Mouse (Mus musculus): ENCODE measurements around the gene Rap1gap2. TPM values are rescaled to one million over a fixed set of nuclear protein-coding genes. Genes with fewer than 3 reads are reported as not detected.

The Rap1gap2 gene
- total and polyA plus RNA-seq, 3 experiments = 55.4 to 79.8 (median 76.6) TPM

DNA sequence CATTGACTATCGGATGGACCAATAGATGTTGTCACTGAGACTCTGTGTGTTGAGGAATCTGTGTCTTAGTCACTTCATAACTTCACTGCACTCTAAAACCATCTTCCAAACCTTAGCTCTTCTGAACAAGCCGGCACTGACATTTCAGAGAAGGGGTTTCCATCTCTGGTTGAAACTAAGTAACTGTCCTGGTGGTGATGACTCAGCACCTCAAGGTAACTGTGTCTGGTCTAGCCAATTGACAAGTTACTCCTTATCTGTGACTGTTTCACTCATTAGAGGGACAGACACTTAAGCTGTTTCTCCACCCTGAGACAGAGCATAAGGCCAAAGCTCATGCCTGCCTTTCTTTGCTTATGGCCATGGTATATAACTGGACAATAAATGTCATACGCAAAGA, 114.1 kb downstream of the Rap1gap2 start:
- Histone ChIP-seq H3K27me3 (replicated peaks) (no peaks in the 10 kb centered on the region), H3K79me2 (replicated peaks; ENCODE audit: control insufficient read depth, extremely low read depth, insufficient read depth, poor library complexity, severe bottlenecking) (peaks cover 89% of the 10 kb centered on the region), H3K4me2 (ENCODE audit: insufficient read depth, low read depth, poor library complexity, severe bottlenecking) (no peak overlapping the region), H3K27ac (ENCODE audit: insufficient read depth, low read depth) (0 out of 2 replicates have a peak overlapping the region, but pooled peaks have one; percentile 0), H3K4me3 (replicated peaks in 1 of 3; ENCODE audit: low read depth in 2 of 3, low read length in 2 of 3, poor library complexity in 1 of 3) (no peak overlapping the region), H3K36me3 (replicated peaks in 1 of 2; ENCODE audit: control insufficient read depth in 1 of 2, insufficient read depth in 1 of 2, low read length in 1 of 2) (peaks cover 24 to 87% of the 10 kb centered on the region in 2 experiments), H3K4me1 (ENCODE audit: control insufficient read depth in 1 of 2, insufficient read depth in 2 of 2) (peaks cover 27 to 89% of the 10 kb centered on the region in 2 experiments), H3K9me3 (replicated peaks; ENCODE audit: low read length) (peaks cover 7% of the 10 kb centered on the region), H3K9ac (ENCODE audit: insufficient read depth, low read depth) (no peak overlapping the region)
- in situ Hi-C loops (cut with MboI; ENCODE audit: low pct_ligation_motif_present, low pct_unique_long_range_greater_than_20kb, low sequenced_read_pairs) (no loop called here), dilution Hi-C loops (cut with MboI; ENCODE audit: extremely low pct_ligation_motif_present, extremely low pct_unique_long_range_greater_than_20kb, low sequenced_read_pairs) (no loop called here)
- TF ChIP-seq MAFK (IDR thresholded peaks at IDR 0.05; ENCODE audit: insufficient replicate concordance, low read length) = peak; percentile 92
- TF ChIP-seq PAX5 (IDR thresholded peaks at IDR 0.05; ENCODE audit: low read length) = no peak
- DNase-seq (ENCODE audit: extremely low read depth) = no peak

DNA sequence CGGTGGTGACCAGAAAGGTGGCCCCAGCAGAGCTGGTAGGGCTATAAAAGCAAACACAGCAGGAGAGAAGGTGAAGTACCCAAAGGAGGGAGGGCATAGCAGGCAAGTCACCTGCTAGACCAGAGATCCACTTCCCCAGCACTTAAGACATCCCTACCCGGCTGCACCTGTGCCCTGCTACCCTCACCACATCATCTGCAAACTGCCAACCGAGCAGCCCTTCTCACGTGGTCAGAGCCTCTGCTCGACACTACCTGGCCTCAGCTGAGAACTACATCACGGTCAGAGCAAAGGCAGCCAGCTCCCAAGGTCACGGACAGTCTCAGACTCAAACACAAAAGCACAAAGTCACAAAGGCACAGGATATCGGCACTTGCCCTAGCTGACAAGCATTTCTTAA, 116.8 kb downstream of the Rap1gap2 start:
- Histone ChIP-seq H3K9me3 (replicated peaks; ENCODE audit: low read length) (peaks cover 7% of the 10 kb centered on the region), H3K27ac (ENCODE audit: insufficient read depth, low read depth) (no peak overlapping the region), H3K9ac (ENCODE audit: insufficient read depth, low read depth) (no peak overlapping the region), H3K4me1 (ENCODE audit: control insufficient read depth in 1 of 2, insufficient read depth in 2 of 2) (peaks cover 29 to 89% of the 10 kb centered on the region in 2 experiments), H3K36me3 (replicated peaks in 1 of 2; ENCODE audit: control insufficient read depth in 1 of 2, insufficient read depth in 1 of 2, low read length in 1 of 2) (peaks cover 21 to 84% of the 10 kb centered on the region in 2 experiments), H3K27me3 (replicated peaks) (no peaks in the 10 kb centered on the region), H3K4me3 (replicated peaks in 1 of 3; ENCODE audit: low read depth in 2 of 3, low read length in 2 of 3, poor library complexity in 1 of 3) (no peak overlapping the region), H3K79me2 (replicated peaks; ENCODE audit: control insufficient read depth, extremely low read depth, insufficient read depth, poor library complexity, severe bottlenecking) (peaks cover 85% of the 10 kb centered on the region), H3K4me2 (ENCODE audit: insufficient read depth, low read depth, poor library complexity, severe bottlenecking) (no peak overlapping the region)
- dilution Hi-C loops (cut with MboI; ENCODE audit: extremely low pct_ligation_motif_present, extremely low pct_unique_long_range_greater_than_20kb, low sequenced_read_pairs) = no loop called here
- no peak for DNase-seq (ENCODE audit: extremely low read depth)
- in situ Hi-C loops (cut with MboI; ENCODE audit: low pct_ligation_motif_present, low pct_unique_long_range_greater_than_20kb, low sequenced_read_pairs) = no loop called here
- no peak for TF ChIP-seq RAD21 (IDR thresholded peaks at IDR 0.05; ENCODE audit: low read depth, low read length)
- no peak for TF ChIP-seq CHD1 (IDR thresholded peaks at IDR 0.05; ENCODE audit: low read depth, low read length)
- no peak for TF ChIP-seq JUN (IDR thresholded peaks at IDR 0.05; ENCODE audit: insufficient read depth, low read depth, low read length)
- TF ChIP-seq BHLHE40 (IDR thresholded peaks at IDR 0.05; ENCODE audit: low read depth, low read length) = peak; percentile 32; the same call in 1 of the 2 replicates
- TF ChIP-seq SMC3 (IDR thresholded peaks at IDR 0.05; ENCODE audit: low read depth, low read length) = no peak
- TF ChIP-seq NRF1 (IDR thresholded peaks at IDR 0.05; ENCODE audit: low read depth, low read length) = no peak
- TF ChIP-seq CTCF (conservative IDR thresholded peaks at IDR 0.05 in 1 of 2, IDR thresholded peaks at IDR 0.05 in 1 of 2; ENCODE audit: low read depth in 2 of 2, low read length in 2 of 2) = no peak

DNA sequence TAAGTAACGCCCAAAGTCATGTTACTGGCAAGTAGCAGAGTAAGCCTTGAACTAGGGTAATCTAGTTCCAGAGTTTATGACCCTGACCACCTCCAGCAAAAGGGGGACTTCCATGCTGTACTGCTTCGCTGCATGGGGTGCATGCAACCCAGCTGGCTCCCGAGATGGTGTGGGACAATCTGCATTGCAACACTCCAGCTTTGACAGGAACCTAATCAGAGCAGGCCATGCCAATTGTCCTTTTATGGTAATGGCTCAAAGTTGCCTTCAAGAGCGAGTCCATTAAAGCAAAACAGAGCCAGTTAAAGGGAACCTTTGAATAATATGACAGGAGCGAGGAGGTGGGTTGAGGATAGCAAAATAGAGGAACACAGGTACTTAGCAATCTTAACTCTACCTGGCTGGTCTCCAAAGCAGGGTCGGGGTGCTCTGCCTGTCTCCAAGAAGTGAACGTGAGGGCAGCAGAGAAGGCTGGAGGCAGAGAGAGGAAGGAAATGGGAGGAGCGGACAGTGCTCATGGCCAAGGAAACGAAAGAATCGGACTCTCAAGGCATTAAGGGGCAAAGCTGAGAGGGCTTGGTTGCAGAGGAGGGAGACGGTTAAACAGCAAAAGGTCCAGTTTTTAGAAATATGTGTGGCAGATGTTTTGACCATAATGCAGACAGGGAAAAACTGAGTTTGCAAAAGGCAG, 117.4 kb downstream of the Rap1gap2 start:
- dilution Hi-C loops (cut with MboI; ENCODE audit: extremely low pct_ligation_motif_present, extremely low pct_unique_long_range_greater_than_20kb, low sequenced_read_pairs) = no loop called here
- peaks cover 7% of the 10 kb centered on the region for H3K9me3 ChIP-seq (replicated peaks; ENCODE audit: low read length)
- DNase-seq (ENCODE audit: extremely low read depth) = no peak
- TF ChIP-seq JUND (conservative IDR thresholded peaks at IDR 0.05; ENCODE audit: low read depth, low read length) (no peak), JUN (IDR thresholded peaks at IDR 0.05; ENCODE audit: insufficient read depth, low read depth, low read length) (no peak), HCFC1 (IDR thresholded peaks at IDR 0.05; ENCODE audit: low read depth, low read length) (no peak), SIN3A (IDR thresholded peaks at IDR 0.05; ENCODE audit: low read length) (no peak)
- peaks cover 29 to 91% of the 10 kb centered on the region in 2 experiments for H3K4me1 ChIP-seq (ENCODE audit: control insufficient read depth in 1 of 2, insufficient read depth in 2 of 2)
- in situ Hi-C loops (cut with MboI; ENCODE audit: low pct_ligation_motif_present, low pct_unique_long_range_greater_than_20kb, low sequenced_read_pairs) = no loop called here
- peaks cover 21 to 86% of the 10 kb centered on the region in 2 experiments for H3K36me3 ChIP-seq (replicated peaks in 1 of 2; ENCODE audit: control insufficient read depth in 1 of 2, insufficient read depth in 1 of 2, low read length in 1 of 2)
- H3K4me3 ChIP-seq (replicated peaks in 1 of 3; ENCODE audit: low read depth in 2 of 3, low read length in 2 of 3, poor library complexity in 1 of 3) = no peak overlapping the region
- peaks cover 86% of the 10 kb centered on the region for H3K79me2 ChIP-seq (replicated peaks; ENCODE audit: control insufficient read depth, extremely low read depth, insufficient read depth, poor library complexity, severe bottlenecking)
- H3K27ac ChIP-seq (ENCODE audit: insufficient read depth, low read depth) = no peak overlapping the region
- H3K4me2 ChIP-seq (ENCODE audit: insufficient read depth, low read depth, poor library complexity, severe bottlenecking) = no peak overlapping the region
- no peak overlapping the region for H3K9ac ChIP-seq (ENCODE audit: insufficient read depth, low read depth)
- no peaks in the 10 kb centered on the region for H3K27me3 ChIP-seq (replicated peaks)
